Mouse (Mus musculus): Measurements from ENCODE around the gene Adrb1. TPM values are rescaled to one million over a fixed set of nuclear protein-coding genes. Genes with fewer than 3 reads are reported as not detected.
A peak's percentile ranks its signal among the peaks of the same experiment; 100 is the strongest.
"Not testable (repeated sequence)": the region's sequence is repeated elsewhere in the genome, so short reads cannot be mapped to it uniquely, and the experiment has no call there.

Adrb1 gene
- total RNA-seq, 2 experiments from 2014 or later, result 45.1 to 48.1 TPM

- no peak for DNase-seq (ENCODE audit: low spot score in 2 of 2)
- intact Hi-C loops (cut with DNase I), result no loop called here
Measured at GRCm38 (mm10) chr19:56736287-56736686, 14.3 kb downstream of the Adrb1 start.

- no peak for DNase-seq (ENCODE audit: low spot score in 2 of 2)
- intact Hi-C loops (cut with DNase I), result no loop called here
Measured at GRCm38 (mm10) chr19:56745061-56745460, 23.1 kb downstream of the Adrb1 start.

- no peak for DNase-seq (ENCODE audit: low spot score in 2 of 2)
- intact Hi-C loops (cut with DNase I), result no loop called here
Measured at GRCm38 (mm10) chr19:56745528-56745927, 23.5 kb downstream of the Adrb1 start.

- no peak for DNase-seq (ENCODE audit: low spot score in 2 of 2)
- intact Hi-C loops (cut with DNase I), result no loop called here
Measured at GRCm38 (mm10) chr19:56746618-56747017, 24.6 kb downstream of the Adrb1 start.

GRCm38 (mm10) chr19:56747878-56748277, 25.9 kb downstream of the Adrb1 start:
- intact Hi-C loops (cut with DNase I), result no loop called here
- DNase-seq (ENCODE audit: low spot score in 2 of 2), result peak in 1 of 2 experiments; percentile 53

GRCm38 (mm10) chr19:56749343-56749742, 27.3 kb downstream of the Adrb1 start:
- DNase-seq (ENCODE audit: low spot score in 2 of 2), result no peak
- intact Hi-C loops (cut with DNase I), result no loop called here

GRCm38 (mm10) chr19:56750709-56751108, 28.7 kb downstream of the Adrb1 start:
- intact Hi-C loops (cut with DNase I), result no loop called here
- DNase-seq (ENCODE audit: low spot score in 2 of 2), result no peak

- DNase-seq (ENCODE audit: low spot score in 2 of 2); intact Hi-C loops (cut with DNase I): not testable (repeated sequence)
Measured at GRCm38 (mm10) chr19:56754456-56754855, 32.5 kb downstream of the Adrb1 start.

- intact Hi-C loops (cut with DNase I), result no loop called here
- DNase-seq (ENCODE audit: low spot score in 2 of 2), result no peak
Measured at GRCm38 (mm10) chr19:56756412-56756811, 34.4 kb downstream of the Adrb1 start.

- intact Hi-C loops (cut with DNase I), result no loop called here
- DNase-seq (ENCODE audit: low spot score in 2 of 2), result no peak
Measured at GRCm38 (mm10) chr19:56758311-56758710, 36.3 kb downstream of the Adrb1 start.

- intact Hi-C loops (cut with DNase I), result no loop called here
- peak in 1 of 2 experiments; percentile 74 for DNase-seq (ENCODE audit: low spot score in 2 of 2)
Measured at GRCm38 (mm10) chr19:56759740-56760139, 37.7 kb downstream of the Adrb1 start.

- intact Hi-C loops (cut with DNase I), result no loop called here
- DNase-seq (ENCODE audit: low spot score in 2 of 2), result no peak
Measured at GRCm38 (mm10) chr19:56760306-56760940, 38.4 kb downstream of the Adrb1 start.

GRCm38 (mm10) chr19:56761096-56761495, 39.1 kb downstream of the Adrb1 start:
- intact Hi-C loops (cut with DNase I), result no loop called here
- DNase-seq (ENCODE audit: low spot score in 2 of 2), result no peak

GRCm38 (mm10) chr19:56761727-56762126, 39.7 kb downstream of the Adrb1 start:
- no peak for DNase-seq (ENCODE audit: low spot score in 2 of 2)
- intact Hi-C loops (cut with DNase I), result no loop called here

- DNase-seq (ENCODE audit: low spot score in 2 of 2), result no peak
- intact Hi-C loops (cut with DNase I), result no loop called here
Measured at GRCm38 (mm10) chr19:56762686-56763085, 40.7 kb downstream of the Adrb1 start.

- intact Hi-C loops (cut with DNase I), result no loop called here
Measured at GRCm38 (mm10) chr19:56769024-56769423, 47.0 kb downstream of the Adrb1 start.

GRCm38 (mm10) chr19:56772158-56772557, 50.2 kb downstream of the Adrb1 start:
- peak in 1 of 2 experiments; percentile 20 for DNase-seq (ENCODE audit: low spot score in 2 of 2)
- intact Hi-C loops (cut with DNase I), result no loop called here

More at GRCm38 (mm10) chr19:56769024-56769423, 47.0 kb downstream of the Adrb1 start:
- peak; percentile 45 to 90 for DNase-seq (ENCODE audit: low spot score in 2 of 2)

- DNase-seq (ENCODE audit: low spot score in 2 of 2), result peak in 1 of 2 experiments; percentile 58
Measured at GRCm38 (mm10) chr19:56773393-56773971, 51.5 kb downstream of the Adrb1 start.

GRCm38 (mm10) chr19:56774408-56774962, 52.5 kb downstream of the Adrb1 start:
- intact Hi-C loops (cut with DNase I), result loop anchor here (2.0 kb wide), 1 partner anchor 48 kb away; no protein-coding TSS in a partner anchor
- peak in 1 of 2 experiments; percentile 32 for DNase-seq (ENCODE audit: low spot score in 2 of 2)

More at GRCm38 (mm10) chr19:56773393-56773971, 51.5 kb downstream of the Adrb1 start:
- intact Hi-C loops (cut with DNase I), result no loop called here

- intact Hi-C loops (cut with DNase I), result loop anchor here (2.0 kb wide), 1 partner anchor 48 kb away; no protein-coding TSS in a partner anchor
- no peak for DNase-seq (ENCODE audit: low spot score in 2 of 2)
Measured at GRCm38 (mm10) chr19:56774971-56775892, 53.2 kb downstream of the Adrb1 start.
